Mouse (Mus musculus) cerebellum, adult 18-20 months (tissue): ENCODE measurements at regions not wholly inside any gene's neighbourhood (a gene's known extent, or its start where the extent isn't known, plus 50 kb on each side); places are given as distances from the start of the nearest gene placed in this dataset.
"Not testable (repeated sequence)": the region's sequence is repeated elsewhere in the genome, so short reads cannot be mapped to it uniquely, and the experiment has no call there.

Source experiments
- DNase-seq, 2 experiments: peaks; one replicate each; pipeline ENCODE4 v3.0.0; 2021

DNA sequence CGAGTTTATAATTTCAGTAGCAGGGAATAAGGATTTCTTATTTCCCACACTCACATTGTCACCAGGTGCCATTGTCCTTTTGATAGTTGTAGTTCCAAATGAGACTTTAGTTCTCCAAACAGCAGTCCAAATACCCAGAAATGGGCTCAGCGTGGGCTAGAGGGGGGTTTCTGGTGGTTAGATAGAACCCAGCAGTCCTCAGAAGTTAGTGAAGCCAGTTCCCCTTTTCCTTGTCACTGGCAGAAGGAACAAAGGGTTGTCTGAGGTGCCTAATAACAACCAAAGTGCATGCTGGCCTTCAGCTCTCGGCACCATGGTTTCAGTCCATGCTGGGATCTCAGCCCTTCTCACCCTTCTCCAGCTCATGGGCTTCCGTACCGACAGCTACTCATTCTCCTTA lies 118.1 kb upstream of the Slc38a2 start:
- no peak for DNase-seq

DNA sequence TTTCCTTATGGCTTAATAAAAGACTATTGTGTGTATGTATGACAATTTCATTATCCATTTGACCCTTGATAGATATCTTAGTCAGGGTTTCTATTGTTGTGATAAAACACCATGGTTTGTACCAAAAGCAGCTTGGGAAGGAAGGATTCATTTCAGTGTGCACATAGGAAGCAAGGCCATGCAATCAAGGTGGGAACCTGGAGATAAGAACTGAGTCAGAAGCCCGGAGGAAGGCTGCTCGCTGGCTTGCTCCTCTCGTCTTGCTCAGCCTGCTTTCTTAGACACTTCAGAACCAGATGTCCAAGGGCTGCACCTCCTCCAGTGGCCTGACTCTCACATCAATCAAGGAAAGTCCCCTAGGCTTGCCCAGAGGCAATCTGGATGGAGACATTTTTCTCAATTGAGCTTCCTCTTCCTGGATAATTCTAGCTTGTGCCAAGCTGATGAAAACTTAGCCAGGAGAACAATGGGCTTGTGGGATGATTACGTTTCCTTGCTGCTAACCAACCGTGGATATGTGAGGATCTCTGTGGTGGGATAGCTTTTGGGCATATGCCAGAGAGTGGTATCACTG lies 117.6 kb upstream of the Slc38a2 start:
- no peak for DNase-seq

DNA sequence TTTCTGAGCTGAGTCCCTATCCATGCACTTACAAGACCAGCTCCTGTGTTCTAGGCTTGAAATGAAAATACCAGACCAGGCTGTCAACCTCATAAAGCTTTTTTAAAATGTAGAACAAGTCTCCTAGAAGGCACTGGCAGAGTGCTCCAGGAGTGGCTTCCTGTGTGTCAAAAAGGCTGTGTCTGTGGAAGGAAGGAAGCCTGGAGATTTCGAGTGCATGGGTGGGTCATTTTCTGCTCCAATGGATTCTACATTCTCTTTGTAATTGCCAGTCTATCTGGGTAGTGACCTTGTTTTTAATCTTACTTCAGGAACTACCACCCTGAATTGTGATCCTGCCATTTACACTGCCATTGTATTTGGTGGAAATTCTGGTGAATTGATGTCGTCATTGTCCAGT lies 113.9 kb upstream of the Slc38a2 start:
- no peak for DNase-seq

DNA sequence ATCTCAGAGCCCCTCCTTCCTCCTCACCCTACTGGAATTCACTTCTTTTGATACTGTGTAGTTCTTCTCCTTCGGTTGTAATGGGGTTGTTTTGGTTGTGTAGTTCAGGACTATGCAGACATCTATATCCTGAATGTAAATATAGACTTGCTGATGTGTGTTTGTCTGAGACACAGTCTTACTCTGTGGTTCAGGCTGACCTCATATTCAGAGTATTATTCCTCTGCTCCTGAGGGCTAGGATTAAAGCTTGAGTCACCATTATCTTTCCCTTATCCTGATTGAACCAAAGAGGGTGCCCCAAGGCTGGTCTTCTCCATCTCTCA lies 103.2 kb upstream of the Slc38a2 start:
- DNase-seq, result no peak

DNA sequence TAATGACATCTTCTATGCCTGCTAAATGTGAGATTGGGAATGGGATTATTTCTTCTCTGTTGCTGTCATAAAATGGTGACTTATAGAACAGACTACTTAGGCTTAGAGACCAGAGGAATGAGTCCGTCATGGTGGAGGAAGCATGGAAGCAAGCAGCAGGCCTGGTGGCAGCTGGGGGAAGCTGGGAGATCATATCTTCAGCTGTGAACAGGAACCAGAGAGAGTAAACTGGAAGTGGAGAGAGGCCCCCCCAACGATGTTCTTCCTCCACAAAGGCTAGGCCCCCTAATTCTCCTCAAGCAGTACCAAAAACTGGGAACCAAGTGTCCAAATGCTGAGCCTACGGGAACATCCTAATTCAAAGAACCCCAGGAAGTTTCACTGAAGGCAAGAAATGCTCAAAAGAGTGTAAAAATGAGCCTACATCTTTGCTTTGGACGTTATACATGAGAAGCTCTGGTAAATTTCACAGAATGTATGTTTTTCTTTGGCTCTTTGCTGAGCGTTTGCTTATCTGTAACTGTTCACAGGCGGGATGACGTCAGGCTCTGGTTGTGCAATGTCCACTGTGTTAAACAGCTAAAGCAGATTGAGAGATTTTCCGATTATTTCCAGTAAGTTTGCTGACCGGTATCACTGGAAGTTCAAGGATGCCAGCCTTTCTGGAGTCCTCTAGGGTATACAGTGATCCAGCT lies 102.7 kb upstream of the Slc38a2 start:
- DNase-seq, result no peak

DNA sequence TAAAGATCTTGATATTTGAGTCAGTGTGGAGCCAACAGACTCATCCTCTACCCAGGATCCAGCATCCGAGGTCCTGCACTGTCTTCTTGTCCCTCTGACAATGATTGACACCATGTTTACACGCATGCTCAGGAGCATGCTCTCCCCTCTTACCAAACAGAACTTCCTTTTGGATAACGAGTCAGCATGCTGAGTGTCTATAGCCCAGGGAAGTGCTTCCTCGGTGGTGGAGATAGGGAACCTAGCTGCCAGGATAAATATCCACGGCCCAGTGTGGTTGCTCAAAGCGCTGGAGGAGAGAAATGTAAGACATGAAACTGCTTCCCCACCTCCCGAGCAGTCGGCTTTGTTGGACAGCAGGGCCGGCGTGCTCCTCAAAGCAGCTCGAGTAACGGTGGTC lies 99.7 kb upstream of the Slc38a2 start:
- no peak for DNase-seq

DNA sequence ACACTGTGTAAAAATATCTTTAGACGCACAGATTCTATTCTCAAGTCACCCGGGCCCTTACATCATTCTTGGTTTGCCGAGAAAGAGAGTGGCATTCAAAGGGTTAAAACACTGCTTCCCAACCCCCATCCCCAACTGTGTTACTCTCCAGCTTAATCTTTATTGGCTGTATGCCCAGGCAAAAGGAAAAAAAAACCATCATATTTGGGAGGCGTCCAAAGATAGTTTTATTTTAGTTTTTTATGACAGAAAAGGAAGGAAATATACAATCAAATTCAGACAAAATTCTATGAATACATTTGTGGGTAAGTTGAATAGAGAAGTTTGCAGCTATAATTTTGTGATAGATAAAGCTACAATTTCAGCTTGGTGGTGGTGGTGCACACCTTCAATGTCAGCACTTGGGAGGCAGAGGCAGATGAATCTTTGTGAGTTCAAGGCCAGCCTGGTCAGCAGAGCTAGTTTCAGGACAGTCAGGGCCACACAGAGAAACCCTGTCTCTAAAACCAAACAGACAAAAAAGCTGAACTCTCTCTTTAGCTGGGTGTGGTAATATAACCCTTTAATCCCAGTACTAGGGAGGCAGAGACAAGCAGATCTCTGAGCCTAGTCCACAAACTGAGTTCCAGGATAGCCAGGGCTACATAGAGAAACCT lies 98.2 kb upstream of the Slc38a2 start:
- DNase-seq, result no peak

DNA sequence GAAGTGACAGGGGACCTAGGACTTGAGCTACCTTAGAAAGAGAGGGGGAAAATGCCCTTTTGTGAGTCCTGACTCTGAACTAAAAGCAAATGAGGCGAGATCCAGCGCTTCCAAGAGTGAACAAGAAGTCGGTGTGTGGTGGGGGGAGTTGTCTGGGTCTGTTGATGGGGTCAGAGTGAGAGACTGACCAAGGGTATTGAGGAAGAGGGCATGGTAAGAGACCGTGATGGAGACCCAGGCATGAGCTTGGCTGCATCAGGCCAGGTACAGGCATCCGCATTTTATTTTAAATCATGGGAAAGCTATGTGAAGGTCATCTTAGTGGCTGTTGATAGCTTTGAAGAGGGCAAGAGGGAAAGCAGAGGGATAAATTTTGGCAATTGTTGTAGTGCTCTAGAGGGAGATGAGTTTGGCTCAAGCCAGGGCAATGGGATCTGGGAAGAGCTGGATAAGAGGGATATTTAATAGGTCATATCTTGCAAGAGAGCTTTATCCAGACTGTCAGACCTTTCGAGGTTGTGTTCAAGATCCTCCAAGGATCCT lies 94.7 kb upstream of the Slc38a2 start:
- DNase-seq, result no peak

DNA sequence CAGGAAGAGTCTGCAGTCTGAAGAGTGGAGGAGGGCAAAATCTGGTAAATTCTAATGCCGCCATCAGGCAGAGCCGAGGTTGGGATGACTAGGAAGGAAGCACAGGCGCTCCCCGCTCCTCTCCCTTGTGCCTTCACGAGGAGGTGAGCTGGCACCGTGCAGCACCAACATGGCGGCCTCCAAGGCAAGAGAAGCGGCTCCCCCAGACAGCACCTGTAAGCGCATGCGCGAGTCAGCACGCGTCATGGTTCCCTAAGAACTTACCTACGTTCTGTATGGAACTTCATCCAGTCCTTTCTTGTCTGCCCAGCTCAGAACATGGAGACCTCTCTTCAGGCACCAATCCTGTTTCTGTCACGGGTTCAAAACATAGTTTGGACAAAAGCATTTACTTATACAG lies 93.7 kb upstream of the Slc38a2 start:
- DNase-seq, result no peak

DNA sequence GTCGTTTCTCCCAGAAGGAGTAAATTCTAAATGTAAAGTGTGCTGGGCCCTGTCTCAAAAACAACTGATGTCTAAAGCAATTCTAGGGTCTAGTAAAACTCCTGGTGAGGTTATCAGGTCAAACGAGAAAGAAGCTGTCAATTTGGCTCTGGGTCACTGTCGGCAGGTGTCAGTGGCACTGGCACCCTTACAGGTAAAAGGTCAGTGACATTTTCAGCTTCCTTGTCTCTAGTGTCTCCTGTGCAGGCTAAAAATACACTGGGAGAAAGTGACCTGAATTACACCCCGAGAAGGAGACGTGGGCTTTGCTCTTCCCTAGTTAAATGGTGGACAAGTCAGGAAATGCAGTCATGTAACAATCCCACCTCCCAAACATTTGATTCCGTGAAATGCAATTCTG lies 91.8 kb upstream of the Slc38a2 start:
- no peak for DNase-seq

DNA sequence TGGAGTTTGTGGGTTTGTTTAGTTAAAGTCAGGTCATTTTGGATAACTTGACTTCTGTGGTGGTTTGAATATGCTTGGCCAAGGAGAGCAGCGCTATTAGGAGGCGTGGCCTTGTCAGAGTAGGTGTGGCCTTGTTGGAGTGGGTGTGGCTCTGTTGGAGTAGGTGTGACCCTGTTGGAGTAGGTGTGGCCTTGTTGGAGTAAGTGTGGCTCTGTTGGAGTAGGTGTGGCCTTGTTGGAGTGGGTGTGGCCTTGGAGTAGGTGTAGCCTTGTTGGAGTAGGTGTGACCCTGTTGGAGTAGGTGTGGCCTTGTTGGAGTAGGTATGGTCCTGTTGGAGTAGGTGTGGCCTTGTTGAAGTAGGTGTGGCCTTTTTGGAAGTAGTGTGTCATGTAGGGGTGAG lies 88.4 kb upstream of the Slc38a2 start:
- not testable (repeated sequence) for DNase-seq

DNA sequence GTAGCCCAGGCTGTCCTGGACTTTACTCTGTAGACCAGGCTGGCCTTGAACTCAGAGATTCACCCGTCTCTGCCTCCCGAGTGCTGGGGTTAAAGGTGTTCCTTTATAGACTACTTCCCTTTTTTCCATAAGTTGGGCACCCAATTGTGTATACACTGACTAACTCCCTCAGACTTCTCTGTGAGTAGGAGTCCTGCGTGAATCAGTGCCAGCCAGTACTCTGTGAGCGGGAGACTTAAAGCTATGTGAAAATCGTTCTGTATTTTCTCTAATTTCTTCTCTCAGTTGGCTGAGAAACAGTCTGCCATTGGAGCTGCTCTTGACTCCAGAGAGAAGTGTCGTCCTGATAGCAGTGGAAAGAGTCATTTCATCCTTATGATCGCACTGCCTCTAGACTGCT lies 85.0 kb upstream of the Slc38a2 start:
- DNase-seq, result no peak

DNA sequence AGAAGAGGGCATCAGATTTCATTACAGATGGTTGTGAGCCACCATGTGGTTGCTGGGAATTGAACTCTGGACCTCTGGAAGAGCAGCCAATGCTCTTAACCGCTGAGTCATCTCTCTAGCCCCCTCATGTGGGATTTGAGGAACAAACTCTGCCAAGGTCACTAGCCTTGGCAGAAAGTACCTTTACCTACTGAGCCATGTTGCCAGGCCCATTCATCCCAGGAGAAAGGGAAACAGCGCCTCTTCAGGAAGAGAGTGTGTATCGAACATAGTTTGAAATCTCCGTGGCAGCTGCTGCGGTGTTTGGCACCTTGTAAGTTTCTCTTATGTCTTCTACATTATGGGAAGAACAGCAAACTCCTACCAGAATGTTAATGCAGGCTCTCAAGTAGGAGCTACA lies 82.0 kb upstream of the Slc38a2 start:
- DNase-seq, result no peak

DNA sequence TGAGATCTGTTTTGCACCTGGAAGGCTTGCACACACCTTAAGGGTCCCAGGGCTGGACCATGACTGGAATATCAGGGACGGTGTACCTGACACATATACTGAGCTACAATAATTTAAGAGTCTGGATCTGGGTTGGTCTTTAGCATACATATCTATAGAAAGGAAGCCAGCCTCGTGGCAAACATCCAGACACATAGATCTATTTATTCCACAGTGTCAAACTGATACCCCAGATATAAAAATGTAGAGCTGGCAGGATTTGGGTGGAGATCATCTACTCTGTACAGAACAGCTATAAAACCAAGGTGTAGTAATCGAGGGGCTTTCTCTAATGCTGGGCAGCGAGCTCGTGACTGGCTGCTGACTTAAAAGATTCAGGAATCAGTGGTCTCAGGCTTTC lies 81.1 kb upstream of the Slc38a2 start:
- DNase-seq, result no peak

DNA sequence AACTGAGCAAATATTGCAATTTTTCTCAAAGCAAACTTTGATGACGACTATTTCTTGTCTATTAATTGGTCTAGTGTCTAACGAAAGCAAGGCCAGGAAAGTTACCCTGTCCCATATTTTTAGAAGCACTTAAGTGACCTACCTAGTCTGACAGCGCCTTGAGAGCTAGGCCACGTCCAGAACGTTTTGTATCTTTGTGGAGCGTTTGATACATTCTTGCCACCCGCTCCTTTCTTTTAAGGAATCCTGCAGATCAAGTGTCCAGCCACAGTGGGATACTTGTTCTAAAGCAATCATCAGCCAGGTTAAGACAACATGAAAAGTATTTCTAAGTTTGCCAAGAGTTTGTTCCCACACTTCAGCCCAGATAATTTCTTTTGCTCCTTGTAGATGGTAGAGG lies 79.8 kb upstream of the Slc38a2 start:
- no peak for DNase-seq

DNA sequence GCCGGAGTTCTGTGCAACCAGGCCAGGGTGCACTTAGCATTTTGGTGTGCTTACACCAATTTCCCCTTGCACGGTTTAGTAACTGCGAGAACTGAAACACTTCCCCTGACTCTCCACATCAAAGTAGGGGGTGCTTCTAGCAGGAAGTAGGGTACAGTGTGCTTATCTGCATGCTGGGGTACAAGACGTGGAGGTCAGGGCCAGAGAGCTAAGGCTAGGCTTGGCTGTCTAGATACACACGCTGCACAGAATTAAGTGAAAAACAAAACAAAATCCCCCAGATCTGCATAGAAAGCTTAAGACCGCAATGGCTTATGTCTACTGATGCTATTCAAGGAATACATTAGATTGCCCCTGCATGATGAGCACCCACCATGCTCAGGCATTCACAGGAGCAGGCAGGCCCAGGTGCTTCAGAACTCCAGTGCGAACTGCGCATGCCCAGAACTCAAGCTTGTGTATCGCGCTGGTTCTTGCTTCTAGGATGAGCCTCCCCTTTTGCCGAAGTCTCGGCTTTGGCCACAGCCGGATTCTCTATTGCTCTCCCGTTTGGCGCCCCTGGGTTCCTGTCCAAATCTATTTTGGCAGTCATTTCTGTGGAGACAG lies 78.9 kb upstream of the Slc38a2 start:
- DNase-seq, result no peak

DNA sequence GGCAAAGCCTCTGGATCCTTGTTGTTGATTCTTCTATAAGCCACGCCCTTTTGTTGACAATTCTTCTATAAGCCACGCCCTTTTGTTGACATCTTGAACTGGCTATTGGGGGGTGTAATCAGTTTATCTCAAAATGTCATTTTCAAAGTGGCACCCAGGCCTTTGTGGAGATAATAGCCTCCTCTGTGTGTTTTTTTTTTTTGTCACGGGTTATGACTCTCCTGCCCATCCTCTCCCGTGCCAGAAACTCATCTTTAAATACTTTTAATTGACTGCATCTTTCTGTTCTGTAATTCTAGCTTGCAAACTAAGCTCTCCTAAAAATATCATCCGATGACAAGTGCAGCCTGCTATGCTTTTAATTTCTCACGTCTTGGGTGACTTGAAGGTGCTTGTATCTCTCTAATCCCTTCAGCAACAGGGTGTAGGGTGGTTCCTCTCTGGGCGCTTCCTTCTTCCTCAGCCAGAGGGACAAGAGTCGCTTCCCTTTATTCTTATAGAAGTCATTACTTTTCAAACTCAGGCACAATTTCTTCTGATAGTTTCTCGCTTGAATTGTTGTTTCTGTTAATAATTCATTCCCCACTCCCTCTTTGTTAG lies 77.0 kb upstream of the Slc38a2 start:
- no peak for DNase-seq

DNA sequence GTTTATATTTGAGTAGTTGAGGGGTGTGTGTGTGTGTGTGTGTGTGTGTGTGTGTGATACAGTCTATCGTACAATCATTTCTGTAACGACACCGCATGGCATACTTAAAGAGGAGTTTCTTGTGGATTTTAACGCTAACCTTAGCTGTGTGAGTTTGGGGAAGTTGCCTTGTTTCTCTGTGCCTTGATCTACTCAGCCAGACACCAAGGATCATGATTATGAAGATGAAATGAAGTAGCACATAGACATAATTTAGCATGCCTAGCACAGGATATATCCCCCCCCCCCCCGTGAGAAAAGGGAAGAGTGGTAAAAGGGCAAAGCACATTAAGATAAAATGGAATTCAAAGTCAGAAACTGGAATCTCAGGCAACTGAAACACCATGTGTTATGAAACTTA lies 75.6 kb upstream of the Slc38a2 start:
- no peak for DNase-seq

DNA sequence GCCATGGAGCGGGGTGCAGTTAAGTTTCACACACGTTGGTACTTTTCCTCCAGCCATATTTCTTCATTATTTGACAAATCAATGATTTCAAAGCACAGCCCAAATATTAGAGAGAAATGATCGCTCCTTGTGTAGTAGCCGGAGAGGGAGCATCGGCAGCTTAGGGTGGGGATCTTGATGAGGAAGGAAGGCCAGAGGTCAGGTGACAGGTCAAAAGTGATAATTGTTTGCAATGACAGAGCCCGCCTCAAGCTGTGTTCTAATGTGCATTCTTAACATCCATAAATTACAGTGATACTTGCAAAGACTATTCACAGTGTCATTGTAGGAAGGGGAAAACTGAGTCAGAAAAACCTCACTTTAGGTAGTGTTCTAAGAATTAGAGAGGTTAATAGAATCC lies 75.1 kb upstream of the Slc38a2 start:
- no peak for DNase-seq

DNA sequence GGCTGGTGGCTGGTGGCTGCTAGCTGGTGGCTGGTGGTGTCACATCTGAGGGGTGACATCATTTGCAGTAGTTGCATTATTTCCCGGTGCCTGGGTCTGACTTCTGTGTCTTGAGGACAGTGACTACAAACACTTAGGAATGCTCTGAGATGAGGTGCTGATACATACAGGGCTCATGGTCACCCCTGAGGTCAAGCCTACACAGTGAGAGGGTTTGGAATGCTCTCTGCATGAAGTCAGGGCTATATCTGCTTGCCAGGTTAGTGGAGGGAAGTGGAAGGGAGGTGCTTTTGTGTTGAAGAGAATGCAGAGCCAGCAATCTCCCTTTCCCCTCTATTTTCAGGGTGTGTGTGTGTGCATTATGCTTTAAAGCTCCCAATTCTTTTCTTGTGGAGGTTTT lies 74.1 kb upstream of the Slc38a2 start:
- DNase-seq, result no peak

DNA sequence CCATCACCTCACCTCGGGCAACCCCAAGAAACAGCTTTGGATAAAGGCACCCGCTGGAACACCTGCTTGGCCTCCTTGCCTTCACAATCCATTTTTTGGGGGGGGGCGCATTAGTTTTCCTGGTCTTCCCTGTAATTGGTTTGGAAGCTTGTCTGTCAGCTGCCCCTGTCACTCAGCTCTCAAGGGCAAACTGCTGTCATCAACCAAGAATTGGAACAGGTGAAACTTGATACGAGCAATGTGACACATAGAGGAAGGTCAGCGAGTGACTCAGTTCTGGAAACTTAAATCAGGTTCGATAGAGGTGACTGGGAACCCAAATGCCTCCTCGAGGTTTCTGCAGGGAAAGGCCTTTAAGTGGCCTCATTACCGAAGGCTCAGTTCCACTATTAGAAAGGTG lies 73.2 kb upstream of the Slc38a2 start:
- no peak for DNase-seq

DNA sequence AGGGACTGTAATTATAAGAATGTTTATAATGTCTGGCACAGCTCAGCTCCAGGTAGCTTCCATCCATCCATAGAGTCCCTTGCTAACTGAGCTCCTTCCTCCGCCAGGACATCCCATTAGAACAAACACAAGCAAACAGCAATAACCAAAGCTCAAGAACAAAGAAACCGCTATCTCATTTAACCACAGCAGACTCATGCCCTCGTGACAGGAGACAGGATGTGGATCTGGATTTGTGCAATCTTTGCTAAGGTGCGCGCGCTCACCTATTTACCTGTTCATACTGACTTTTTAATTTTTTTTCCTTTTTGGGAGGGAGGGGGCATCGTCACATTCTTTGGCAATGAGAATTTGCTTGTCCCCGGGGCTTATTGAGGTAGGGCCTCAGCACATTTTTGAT lies 71.3 kb upstream of the Slc38a2 start:
- DNase-seq, result no peak

DNA sequence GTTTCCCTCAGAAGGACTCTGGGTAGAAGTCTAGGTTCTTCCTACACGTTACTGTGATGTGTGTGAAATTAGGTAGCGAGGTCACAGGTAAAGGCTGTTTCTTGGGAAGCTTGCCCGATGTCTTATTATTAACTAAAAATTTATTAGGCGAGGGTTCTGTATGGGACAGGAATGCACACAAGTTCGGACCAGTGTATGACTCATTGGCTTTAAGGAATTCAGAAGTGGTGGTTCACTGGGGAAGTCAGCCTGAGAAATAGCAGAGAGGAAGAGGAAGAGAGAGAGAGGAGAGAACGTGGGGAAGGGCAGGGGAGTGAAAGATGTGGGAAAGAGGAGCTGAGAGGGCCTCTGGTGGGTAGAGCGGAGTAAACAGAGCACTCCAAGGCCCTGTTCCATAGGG lies 70.8 kb upstream of the Slc38a2 start:
- no peak for DNase-seq

DNA sequence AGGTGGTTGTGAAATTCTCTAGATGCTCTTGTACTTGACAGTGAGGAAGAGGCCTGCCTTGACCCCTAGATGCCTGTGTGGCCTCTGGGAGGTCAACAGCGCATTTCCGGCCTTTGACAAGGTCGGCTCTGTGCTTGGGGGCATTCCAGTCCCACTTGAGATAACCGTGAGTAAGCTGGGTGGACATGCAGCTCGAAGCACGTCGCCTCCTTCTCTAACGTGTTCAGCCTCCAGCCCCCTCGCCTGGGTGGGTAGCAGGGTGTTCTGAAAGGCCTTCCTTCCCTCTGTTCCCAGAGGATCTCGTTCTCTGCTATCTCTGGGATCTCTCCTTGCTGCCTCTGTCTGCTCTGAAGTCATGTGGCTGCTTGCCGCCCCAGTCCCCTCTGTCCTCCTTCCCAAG lies 70.2 kb upstream of the Slc38a2 start:
- no peak for DNase-seq
